Mouse (Mus musculus): ENCODE results near the gene Denr.

DNA sequence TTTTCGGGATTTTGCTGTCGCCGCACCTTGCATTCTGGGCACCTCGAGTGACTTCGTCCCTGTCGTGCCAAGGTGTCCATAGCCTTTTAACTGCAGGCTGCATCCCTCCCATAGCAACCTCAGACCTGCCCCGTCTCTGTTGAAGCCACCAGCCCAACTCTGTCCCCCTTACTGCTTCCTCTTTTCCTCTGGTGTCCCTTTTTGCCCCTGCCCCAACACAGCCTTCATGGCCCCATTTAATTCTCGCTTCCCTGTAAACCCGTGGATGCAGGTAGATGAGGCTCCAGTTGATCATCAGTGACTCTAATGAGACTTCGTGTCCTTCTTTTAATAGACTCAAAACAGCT is 629 bp downstream of the Denr start:
- TF ChIP-seq CTCF (IDR thresholded peaks at IDR 0.05; ENCODE audit: low read depth) (no peak), EP300 (IDR thresholded peaks at IDR 0.05; ENCODE audit: low read depth) (no peak)
